Mouse (Mus musculus) stomach, postnatal 0 days (tissue): Measurements from ENCODE around the gene Nmur1. TPM values are rescaled to one million over a fixed set of nuclear protein-coding genes. Genes with fewer than 3 reads are reported as not detected.

Experiments
- ATAC-seq: fragments of 200-750 bp; cut with Nextera tagmentation; 2 replicates; pipeline ENCODE4 v1.8.0; 2017; ENCODE audit not compliant: low FRiP score, low TSS enrichment
- DNase-seq: peaks from one replicate; pipeline ENCODE4 v3.0.0-alpha.2; 2016; ENCODE audit warnings: low spot score
- H3K27ac ChIP-seq: fragments of 300-500 bp; sonication (generic); replicated peaks from 2 replicates; pipeline ENCODE4 v1.5.1; 2014; ENCODE audit warnings: mild to moderate bottlenecking, control low read depth
- H3K27me3 ChIP-seq: fragments of 300-500 bp; sonication (generic); 2 replicates; pipeline ENCODE4 v1.6.1; 2014; ENCODE audit warnings: low read length; ENCODE audit not compliant: control insufficient read depth, insufficient read depth
- H3K36me3 ChIP-seq: fragments of 300-500 bp; sonication (generic); 2 replicates; pipeline ENCODE4 v1.6.1; 2014; ENCODE audit warnings: low read length, mixed read lengths; ENCODE audit not compliant: control insufficient read depth, insufficient read depth
- H3K4me1 ChIP-seq: fragments of 300-500 bp; sonication (generic); replicated peaks from 2 replicates; pipeline ENCODE4 v1.6.1; 2014; ENCODE audit warnings: antibody characterized with exemption; ENCODE audit not compliant: control insufficient read depth, insufficient read depth
- H3K4me2 ChIP-seq: fragments of 300-500 bp; sonication (generic); replicated peaks from 2 replicates; pipeline ENCODE4 v1.6.1; 2014; ENCODE audit warnings: low read depth, mild to moderate bottlenecking, control low read depth, moderate library complexity
- H3K4me3 ChIP-seq: fragments of 300-500 bp; sonication (generic); 2 replicates; pipeline ENCODE4 v1.5.1; 2014; ENCODE audit warnings: low read depth, low read length, control low read depth
- H3K9ac ChIP-seq: fragments of 300-500 bp; sonication (generic); 2 replicates; pipeline ENCODE4 v1.6.1; 2014; ENCODE audit warnings: mild to moderate bottlenecking, low read length, control low read depth, mixed read lengths
- H3K9me3 ChIP-seq: fragments of 300-500 bp; sonication (generic); 2 replicates; pipeline ENCODE4 v1.6.1; 2016; ENCODE audit warnings: low read length; ENCODE audit not compliant: control insufficient read depth
- CTCF ChIP-seq: IDR thresholded peaks from 2 replicates; pipeline ENCODE4 v1.5.1; 2016; ENCODE audit warnings: antibody characterized with exemption, low read depth, mild to moderate bottlenecking, moderate library complexity
- EP300 ChIP-seq: optimal IDR thresholded peaks from 2 replicates; pipeline ENCODE3; 2016; ENCODE audit warnings: antibody characterized with exemption
- WGBS: fragments of 180-500 bp; shearing (Covaris S2); extraction: QIAGEN DNeasy Blood & Tissue Kit; methylation state at CpG from one replicate; pipeline ENCODE4 v1.1.7; 2014; 5-methylcytosine and 5-hydroxymethylcytosine counted together
- microRNA-seq: library from miRNA; unstranded; fragments of <30 nt; microRNA quantifications from one replicate; pipeline ENCODE4, GENCODE M21; 2016
- polyA plus RNA-seq: library from polyadenylated mRNA; unstranded; fragments of >200 nt; fragmentation: Nextera tagmentation; extraction: Ambion mirVana; gene quantifications from 2 replicates; pipeline ENCODE4 v1.2.1, GENCODE M21; 2015

The Nmur1 gene
- polyA plus RNA-seq, 1 experiment from 2014 or later = 0.56 TPM

- 26% methylated on average over 4 of the region's 4 CpGs for WGBS
- DNase-seq = peak; percentile 78
These were observed 86.7 kb downstream of the Nmur1 start for GRCm38 (mm10) chr1:86339156-86339812.

GRCm38 (mm10) chr1:86336330-86336729 lies 89.7 kb downstream of the Nmur1 start:
- H3K4me3 ChIP-seq = no peak overlapping the region
- DNase-seq (peak; percentile 73), ATAC-seq (peak; percentile 80)
- H3K27me3 ChIP-seq = no peaks in the 10 kb centered on the region
- no peaks in the 10 kb centered on the region for H3K9me3 ChIP-seq
- TF ChIP-seq EP300 = no peak
- no peak for TF ChIP-seq CTCF
- 20% methylated on average over 2 of the region's 2 CpGs for WGBS
- H3K36me3 ChIP-seq = no peaks in the 10 kb centered on the region
- H3K9ac ChIP-seq = no peak overlapping the region
- no peak overlapping the region for H3K27ac ChIP-seq
- no peaks in the 10 kb centered on the region for H3K4me1 ChIP-seq
- no peak overlapping the region for H3K4me2 ChIP-seq

More at GRCm38 (mm10) chr1:86339156-86339812, 86.7 kb downstream of the Nmur1 start:
- no peak overlapping the region for H3K27ac ChIP-seq
- no peaks in the 10 kb centered on the region for H3K9me3 ChIP-seq
- H3K4me1 ChIP-seq = no peaks in the 10 kb centered on the region
- no peak overlapping the region for H3K4me3 ChIP-seq
- TF ChIP-seq CTCF (peak; percentile 92), EP300 (no peak)
- peak; percentile 54 for ATAC-seq
- H3K9ac ChIP-seq = no peak overlapping the region
- no peak overlapping the region for H3K4me2 ChIP-seq
- H3K36me3 ChIP-seq = no peaks in the 10 kb centered on the region
- no peaks in the 10 kb centered on the region for H3K27me3 ChIP-seq

Small RNA genes lying within 50 kb of the gene (microRNA-seq; reads per million reads assigned to microRNA genes)
- gene mmu-mir-3535 = 41.5 reads per million, percentile 33 among the genes with 10 or more reads in this experiment

Other genes with a start within 250 kb of the Nmur1 start
- gene B3gnt7, start 123.4 kb downstream of the Nmur1 start, polyA plus RNA-seq = 9.3 and 10.9 TPM in 2 replicates
- 198 and 202 TPM in 2 replicates for gene Ncl, start 66.8 kb downstream of the Nmur1 start, polyA plus RNA-seq
- gene Tex44, start 101 bp upstream of the Nmur1 start, polyA plus RNA-seq = not detected in 2 replicates
- gene Ptma, start 100.5 kb upstream of the Nmur1 start, polyA plus RNA-seq = 1,436 and 1,585 TPM in 2 replicates
- 33.6 and 38.2 TPM in 2 replicates for gene Pde6d, start 156.4 kb upstream of the Nmur1 start, polyA plus RNA-seq
- 14.9 and 16.2 TPM in 2 replicates for gene Cops7b, start 156.7 kb upstream of the Nmur1 start, polyA plus RNA-seq
- 3.5 and 4.1 TPM in 2 replicates for gene Nppc, start 244.3 kb upstream of the Nmur1 start, polyA plus RNA-seq